Mouse (Mus musculus): ENCODE measurements around the gene Bmper.

Bmper gene

GRCm38 (mm10) chr9:23235368-23236002 is 12.6 kb downstream of the Bmper start:
- DNase-seq (ENCODE audit: low read depth, low spot score), result no peak

DNA sequence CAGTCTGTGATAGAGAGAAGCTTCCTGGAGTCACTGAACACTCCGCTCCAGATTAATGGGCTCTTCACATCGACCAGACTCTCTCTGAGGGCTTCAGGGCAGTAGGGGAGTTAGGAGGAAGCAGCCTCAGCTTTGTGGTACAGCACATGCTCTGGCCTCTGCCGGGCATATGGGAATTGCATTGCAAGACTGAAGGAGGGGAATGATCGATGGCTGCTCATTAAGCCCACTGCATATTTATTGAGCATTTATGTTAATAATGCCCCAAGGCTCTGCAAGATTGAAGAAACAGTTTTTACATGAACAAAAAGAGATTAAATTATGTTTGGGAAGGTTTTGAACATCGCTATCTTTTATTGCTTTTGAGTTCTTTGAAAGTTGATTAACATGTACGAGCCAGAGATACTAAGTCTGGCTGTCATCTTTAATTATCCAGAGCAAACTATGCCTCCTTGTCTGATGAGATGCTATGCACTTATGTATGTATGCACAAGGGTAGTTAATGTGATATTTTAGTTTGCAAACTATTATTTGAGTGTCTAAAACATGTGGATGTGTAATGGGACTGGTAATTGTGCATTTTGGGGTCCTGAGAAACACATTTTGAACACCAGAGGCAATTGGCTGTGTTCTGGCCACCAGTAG is 13.9 kb downstream of the Bmper start:
- no peak for DNase-seq (ENCODE audit: low read depth, low spot score)

GRCm38 (mm10) chr9:23239011-23239410 is 16.1 kb downstream of the Bmper start:
- DNase-seq (ENCODE audit: low read depth, low spot score), result no peak

DNA sequence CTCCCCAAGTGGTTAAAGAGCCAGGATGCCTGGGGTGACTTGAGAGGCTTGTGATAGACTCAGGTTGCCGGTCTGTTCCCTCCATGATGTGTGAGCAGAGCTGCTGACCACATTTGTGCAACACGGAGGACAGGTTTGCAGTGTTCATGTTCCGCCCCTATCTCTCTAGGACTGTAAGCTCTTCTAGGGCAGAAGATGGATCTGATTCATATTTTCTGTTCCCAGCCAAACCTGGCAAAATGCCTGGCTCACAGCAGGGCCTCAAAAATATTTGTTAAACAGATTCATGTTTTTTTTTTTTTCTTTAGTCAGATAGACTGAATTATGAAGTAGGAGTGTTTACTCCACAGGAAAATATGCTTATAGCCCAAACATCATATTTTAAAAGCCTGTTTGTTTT is 20.0 kb downstream of the Bmper start:
- no peak for DNase-seq (ENCODE audit: low read depth, low spot score)

GRCm38 (mm10) chr9:23243869-23244268 is 21.0 kb downstream of the Bmper start:
- no peak for DNase-seq (ENCODE audit: low read depth, low spot score)

DNA sequence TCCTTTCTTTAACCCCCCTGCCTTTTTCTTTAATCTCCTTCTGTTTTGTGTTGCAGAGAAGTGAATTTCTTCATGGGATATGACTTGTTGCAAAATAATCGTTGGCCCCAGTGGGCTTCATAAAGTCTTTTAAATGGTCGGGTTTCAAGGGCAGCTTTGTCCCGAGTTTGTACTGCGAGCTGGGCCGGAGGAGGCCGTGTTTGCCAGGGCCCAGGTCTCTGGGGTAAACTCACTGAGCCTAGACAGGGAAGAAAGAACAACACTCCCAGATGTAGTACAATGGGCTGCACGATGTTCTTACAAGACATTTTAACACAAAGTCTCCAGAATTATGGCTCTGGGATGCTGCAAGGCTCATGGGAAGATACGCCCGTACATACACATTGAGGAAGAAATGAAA is 23.5 kb downstream of the Bmper start:
- DNase-seq (ENCODE audit: low read depth, low spot score), result no peak

GRCm38 (mm10) chr9:23250026-23250425 is 27.1 kb downstream of the Bmper start:
- peak; percentile 2 for DNase-seq (ENCODE audit: low read depth, low spot score)

- DNase-seq (ENCODE audit: low read depth, low spot score), result no peak
Observed at GRCm38 (mm10) chr9:23251001-23251400, 28.1 kb downstream of the Bmper start.

GRCm38 (mm10) chr9:23253624-23254023 is 30.7 kb downstream of the Bmper start:
- DNase-seq (ENCODE audit: low read depth, low spot score), result no peak

DNA sequence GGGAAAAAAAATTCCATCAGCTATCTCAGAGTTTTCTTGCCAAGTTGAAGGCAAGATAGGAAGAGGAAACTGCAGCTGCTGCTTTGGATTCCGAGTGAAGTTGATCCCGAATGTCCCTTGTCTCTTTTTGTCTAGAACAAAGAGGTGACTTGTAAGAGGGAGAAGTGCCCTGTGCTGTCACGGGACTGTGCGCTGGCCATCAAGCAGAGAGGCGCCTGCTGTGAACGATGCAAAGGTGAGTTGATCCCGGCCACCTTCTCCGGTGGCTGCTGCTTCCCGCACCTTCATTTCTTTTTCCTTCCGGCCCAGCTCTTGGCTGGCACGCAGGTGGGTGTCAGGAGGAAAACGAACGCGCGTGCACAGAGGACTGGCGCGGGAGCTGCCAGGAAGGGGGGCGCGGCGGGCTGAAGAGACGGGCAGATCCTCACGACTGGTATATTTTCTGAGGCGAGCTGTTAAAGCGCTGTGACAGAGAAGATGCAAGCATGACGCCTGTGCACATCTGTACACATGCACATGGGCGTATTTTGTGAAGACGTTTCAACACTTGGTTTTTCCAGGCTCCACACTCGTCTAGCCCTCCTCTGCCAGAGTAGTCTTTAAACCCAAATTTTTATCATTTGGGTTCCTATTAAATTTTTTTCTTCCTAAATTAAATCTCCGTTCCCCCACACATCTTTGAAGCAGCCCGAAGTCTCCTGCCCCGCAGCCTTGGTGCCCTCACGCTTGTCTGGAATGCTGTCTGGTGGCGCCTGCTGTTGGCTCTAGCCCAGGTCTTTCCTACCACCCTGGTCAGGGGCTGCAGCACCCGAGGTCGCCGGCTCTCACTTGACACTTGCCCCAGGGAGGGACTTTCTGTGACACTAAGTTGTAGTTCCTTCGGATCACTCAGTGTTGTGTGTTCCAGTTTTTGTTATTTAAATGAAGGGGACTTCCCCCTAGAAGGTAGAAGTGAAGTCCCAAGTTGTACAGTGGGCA is 31.6 kb downstream of the Bmper start:
- DNase-seq (ENCODE audit: low read depth, low spot score), result no peak

DNA sequence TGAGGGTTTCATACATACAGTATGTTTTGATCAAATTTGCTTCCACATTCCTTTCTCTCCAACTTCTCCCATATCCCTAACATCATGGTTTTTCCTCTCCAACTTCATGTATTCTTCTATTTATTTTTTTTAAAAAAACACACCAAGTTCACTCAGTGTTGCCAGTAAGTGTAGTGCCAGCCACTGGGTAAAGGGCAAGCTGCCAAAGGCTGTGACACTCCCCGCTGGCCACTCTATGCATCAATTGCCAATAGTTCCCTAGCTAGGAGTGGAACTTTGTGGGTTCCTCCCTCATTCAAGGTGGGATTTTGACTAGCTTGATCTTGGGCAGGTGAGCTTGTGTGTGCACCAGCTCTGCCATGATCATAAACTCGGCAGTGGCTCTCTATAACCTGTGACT is 33.0 kb downstream of the Bmper start:
- no peak for DNase-seq (ENCODE audit: low read depth, low spot score)

DNA sequence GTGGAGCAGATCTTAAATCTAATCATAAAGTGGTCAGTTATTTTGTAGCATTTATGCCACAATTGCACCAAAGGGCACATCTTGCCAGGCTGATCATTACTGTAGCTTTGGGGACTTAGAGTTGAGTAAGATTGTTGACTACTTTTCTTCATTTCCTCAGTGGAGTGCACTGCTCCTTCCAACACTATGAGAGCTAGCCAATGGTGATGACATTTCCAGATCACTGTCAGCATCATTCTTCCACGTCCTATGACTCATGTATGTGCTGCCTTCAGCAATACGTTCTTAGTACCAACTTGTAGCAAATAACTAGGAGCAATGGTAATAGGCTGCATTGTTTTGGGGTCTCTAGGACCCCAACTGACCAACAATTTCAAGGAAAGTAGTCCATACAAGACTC is 33.7 kb downstream of the Bmper start:
- no peak for DNase-seq (ENCODE audit: low read depth, low spot score)

GRCm38 (mm10) chr9:23261834-23262233 is 39.0 kb downstream of the Bmper start:
- no peak for DNase-seq (ENCODE audit: low read depth, low spot score)

DNA sequence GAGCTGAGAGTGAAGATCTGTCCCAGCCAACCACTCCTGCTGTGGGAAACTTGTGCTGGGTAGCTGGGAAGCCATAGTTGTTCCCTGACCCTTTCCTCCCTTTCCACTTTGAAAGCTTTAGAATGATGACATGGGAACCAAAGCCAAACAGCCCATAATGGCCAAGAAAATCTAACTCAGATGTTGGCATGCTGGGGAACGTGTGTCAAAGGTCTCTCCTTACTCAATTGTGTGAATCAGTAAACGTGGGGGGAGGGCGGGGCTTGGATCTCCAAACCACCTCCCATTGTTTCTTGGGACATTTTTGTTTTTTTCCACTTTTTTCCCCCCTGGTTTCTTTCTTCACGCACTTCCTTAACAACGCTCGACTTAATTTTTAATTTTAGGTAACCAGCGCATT is 40.0 kb downstream of the Bmper start:
- DNase-seq (ENCODE audit: low read depth, low spot score), result no peak

- DNase-seq (ENCODE audit: low read depth, low spot score), result no peak
Observed at GRCm38 (mm10) chr9:23264471-23264870, 41.6 kb downstream of the Bmper start.

DNA sequence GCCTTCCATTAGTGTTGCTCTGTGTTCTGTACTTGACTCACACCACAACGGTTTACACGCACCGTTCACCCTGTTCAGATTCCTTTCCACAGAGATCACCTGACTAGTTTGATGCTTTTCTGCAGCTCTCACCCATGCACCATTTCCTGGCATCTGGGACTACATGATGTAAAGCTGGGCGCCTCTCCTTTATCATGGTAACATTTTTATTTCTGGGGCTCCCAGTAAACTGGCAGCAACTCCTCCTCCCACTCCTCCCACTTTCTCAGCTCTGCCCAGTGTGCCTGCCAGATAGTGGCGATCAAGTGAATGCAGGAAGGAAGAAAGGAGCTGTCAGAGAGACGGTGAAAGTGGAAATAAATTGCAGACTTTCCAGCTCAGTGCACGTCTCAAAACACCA is 45.7 kb downstream of the Bmper start:
- no peak for DNase-seq (ENCODE audit: low read depth, low spot score)

- DNase-seq (ENCODE audit: low read depth, low spot score), result no peak
Observed at GRCm38 (mm10) chr9:23269087-23269486, 46.2 kb downstream of the Bmper start.

GRCm38 (mm10) chr9:23276244-23276643 is 53.4 kb downstream of the Bmper start:
- no peak for DNase-seq (ENCODE audit: low read depth, low spot score)

GRCm38 (mm10) chr9:23284940-23285460 is 62.1 kb downstream of the Bmper start:
- DNase-seq (ENCODE audit: low read depth, low spot score), result no peak

- no peak for DNase-seq (ENCODE audit: low read depth, low spot score)
Observed at GRCm38 (mm10) chr9:23293574-23293973, 70.7 kb downstream of the Bmper start.

DNA sequence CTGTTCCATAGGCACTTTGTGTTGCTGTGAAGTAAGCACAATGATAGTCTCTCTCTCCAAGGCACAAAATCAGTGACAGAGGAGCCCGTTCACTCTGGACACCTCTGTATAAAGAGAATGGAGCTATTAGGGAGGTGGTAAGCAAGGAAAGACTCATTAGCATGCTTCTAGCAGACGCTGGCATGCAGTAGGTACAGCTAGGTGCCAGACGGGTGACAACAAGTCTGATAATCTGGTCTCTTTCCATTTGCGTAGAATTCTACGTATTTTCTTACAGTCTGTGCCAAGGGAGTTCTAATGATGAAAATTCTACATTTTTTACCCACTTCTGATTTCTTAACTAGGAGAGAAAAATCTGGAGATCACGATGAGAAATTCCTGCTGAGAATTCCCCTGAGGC is 72.7 kb downstream of the Bmper start:
- DNase-seq (ENCODE audit: low read depth, low spot score), result no peak

GRCm38 (mm10) chr9:23297491-23298170 is 74.8 kb downstream of the Bmper start:
- DNase-seq (ENCODE audit: low read depth, low spot score), result no peak

Measured in c-Kit-negative CD71-positive TER-119-positive erythroid progenitor cells, embryonic 14.5 days (primary cell).